Mouse (Mus musculus) midbrain, embryonic 13.5 days (tissue): ENCODE results near the gene Btrc. TPM values are rescaled to one million over a fixed set of nuclear protein-coding genes. Genes with fewer than 3 reads are reported as not detected.

Experiments used
- ATAC-seq: fragments of 200-750 bp; cut with Nextera tagmentation; 2 replicates; pipeline ENCODE4 v1.8.0; 2017; ENCODE audit warnings: mild to moderate bottlenecking, moderate TSS enrichment, moderate library complexity
- H3K27ac ChIP-seq: fragments of 300-500 bp; sonication (generic); 2 replicates; pipeline ENCODE4 v1.5.1; 2015; ENCODE audit warnings: inconsistent platforms, mild to moderate bottlenecking, moderate library complexity
- H3K27me3 ChIP-seq: fragments of 300-500 bp; sonication (generic); 2 replicates; pipeline ENCODE4 v1.6.1; 2015; ENCODE audit warnings: mild to moderate bottlenecking, inconsistent platforms
- H3K36me3 ChIP-seq: fragments of 300-500 bp; sonication (generic); 2 replicates; pipeline ENCODE4 v1.6.1; 2015; ENCODE audit warnings: mild to moderate bottlenecking, inconsistent platforms
- H3K4me1 ChIP-seq: fragments of 300-500 bp; sonication (generic); replicated peaks from 2 replicates; pipeline ENCODE4 v1.6.1; 2015; ENCODE audit warnings: inconsistent platforms
- H3K4me2 ChIP-seq: fragments of 300-500 bp; sonication (generic); replicated peaks from 2 replicates; pipeline ENCODE4 v1.6.1; 2015; ENCODE audit warnings: moderate library complexity, mild to moderate bottlenecking, inconsistent platforms
- H3K4me3 ChIP-seq: fragments of 300-500 bp; sonication (generic); replicated peaks from 2 replicates; pipeline ENCODE4 v1.5.1; 2015; ENCODE audit warnings: mild to moderate bottlenecking, inconsistent platforms
- H3K9ac ChIP-seq: fragments of 300-500 bp; sonication (generic); replicated peaks from 2 replicates; pipeline ENCODE4 v1.6.1; 2015; ENCODE audit warnings: mild to moderate bottlenecking, inconsistent platforms
- H3K9me3 ChIP-seq: fragments of 300-500 bp; sonication (generic); 2 replicates; pipeline ENCODE4 v1.6.1; 2016; ENCODE audit warnings: mild to moderate bottlenecking, inconsistent platforms
- WGBS: fragments of 180-500 bp; shearing (Covaris S2); methylation state at CpG from one replicate; pipeline ENCODE4 v1.1.7; 2015; 5-methylcytosine and 5-hydroxymethylcytosine counted together
- polyA plus RNA-seq: library from polyadenylated mRNA; unstranded; fragments of >200 nt; fragmentation: Nextera tagmentation; extraction: Ambion mirVana; gene quantifications from 2 replicates; pipeline ENCODE4 v1.2.1, GENCODE M21; 2015

Btrc gene
- polyA plus RNA-seq, 1 experiment from 2014 or later, result 62.7 TPM

DNA sequence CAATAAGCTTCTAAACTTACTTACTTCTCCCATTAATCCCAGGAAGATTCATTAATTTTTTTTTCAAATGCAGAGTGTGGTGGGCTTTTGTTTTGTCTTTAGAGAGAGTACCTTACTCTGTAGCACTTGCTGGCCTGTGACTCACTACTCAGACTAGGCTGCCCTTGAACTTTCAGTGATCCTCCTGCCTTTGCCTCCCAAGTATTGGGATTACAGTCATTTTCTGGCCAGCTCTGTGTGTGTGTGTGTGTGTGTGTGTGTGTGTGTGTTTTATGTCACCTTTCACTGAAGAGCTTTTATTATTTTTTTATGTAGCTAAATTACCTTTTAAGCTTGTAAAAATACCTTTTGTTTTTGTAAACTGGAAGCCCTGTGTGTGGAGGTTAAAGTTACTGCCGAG, 84.4 kb downstream of the Btrc start:
- H3K9me3 ChIP-seq, result no peaks in the 10 kb centered on the region

DNA sequence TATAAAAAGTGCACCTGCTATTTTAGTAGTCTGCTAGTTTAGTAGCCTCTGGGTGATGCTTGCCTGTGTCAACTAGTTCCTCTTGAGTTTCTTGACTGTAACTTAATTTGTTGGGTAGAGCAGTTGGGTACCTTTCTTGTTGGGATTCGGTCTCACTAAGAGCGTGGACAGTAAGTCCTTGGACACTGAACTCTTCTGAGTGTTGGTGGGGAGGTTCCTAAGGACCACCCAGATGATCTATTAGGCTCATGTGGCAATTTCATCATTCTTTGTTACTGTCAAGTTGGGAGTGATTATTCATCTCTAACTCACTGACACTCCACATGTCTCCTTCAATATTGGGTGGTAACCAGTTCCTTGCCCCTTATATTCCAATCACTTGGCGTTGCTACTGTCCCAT, 90.9 kb downstream of the Btrc start:
- no peak overlapping the region for H3K4me2 ChIP-seq
- H3K9me3 ChIP-seq, result no peaks in the 10 kb centered on the region
- H3K27ac ChIP-seq, result no peak overlapping the region
- no peak for ATAC-seq
- no peak overlapping the region for H3K9ac ChIP-seq
- peaks cover 30% of the 10 kb centered on the region for H3K27me3 ChIP-seq
- H3K4me1 ChIP-seq, result peaks cover 9% of the 10 kb centered on the region
- no peak overlapping the region for H3K4me3 ChIP-seq
- 99% methylated on average over 3 of the region's 3 CpGs for WGBS
- no peaks in the 10 kb centered on the region for H3K36me3 ChIP-seq

More for the DNA sequence above, 84.4 kb downstream of the Btrc start:
- ATAC-seq, result no peak
- Histone ChIP-seq H3K36me3 (no peaks in the 10 kb centered on the region), H3K4me3 (no peak overlapping the region), H3K27me3 (peaks cover 7% of the 10 kb centered on the region; the same call in 1 of the 2 replicates), H3K27ac (no peak overlapping the region), H3K4me1 (peaks cover 26% of the 10 kb centered on the region), H3K9ac (no peak overlapping the region), H3K4me2 (no peak overlapping the region)
- 94% methylated on average over 1 of the region's 1 CpGs for whole genome bisulfite sequencing

DNA sequence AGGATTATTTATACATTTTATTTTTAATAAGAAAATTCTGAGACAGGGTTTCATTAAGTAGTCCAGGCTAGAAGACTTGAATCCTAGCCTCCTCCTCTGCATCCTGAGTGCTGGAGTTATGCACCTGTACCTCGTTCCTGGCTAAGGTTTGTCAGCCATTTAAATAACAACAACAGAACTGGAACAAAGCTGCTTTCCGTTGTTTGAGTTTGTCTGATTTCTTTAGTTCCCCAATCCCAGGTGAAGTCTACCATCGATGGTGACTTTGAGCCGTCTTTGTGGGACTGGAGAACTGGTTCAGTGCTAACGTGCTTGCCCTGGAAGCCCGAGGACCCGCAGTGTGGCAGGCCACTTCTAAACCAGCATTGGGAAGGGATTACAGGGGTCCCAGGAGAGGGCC, 93.4 kb downstream of the Btrc start:
- Histone ChIP-seq H3K4me1 (peaks cover 21% of the 10 kb centered on the region), H3K9ac (no peak overlapping the region), H3K4me3 (no peak overlapping the region), H3K4me2 (no peak overlapping the region), H3K27ac (no peak overlapping the region), H3K36me3 (no peaks in the 10 kb centered on the region), H3K27me3 (peaks cover 35% of the 10 kb centered on the region), H3K9me3 (no peaks in the 10 kb centered on the region)
- 72% methylated on average over 7 of the region's 7 CpGs for WGBS
- ATAC-seq, result no peak

DNA sequence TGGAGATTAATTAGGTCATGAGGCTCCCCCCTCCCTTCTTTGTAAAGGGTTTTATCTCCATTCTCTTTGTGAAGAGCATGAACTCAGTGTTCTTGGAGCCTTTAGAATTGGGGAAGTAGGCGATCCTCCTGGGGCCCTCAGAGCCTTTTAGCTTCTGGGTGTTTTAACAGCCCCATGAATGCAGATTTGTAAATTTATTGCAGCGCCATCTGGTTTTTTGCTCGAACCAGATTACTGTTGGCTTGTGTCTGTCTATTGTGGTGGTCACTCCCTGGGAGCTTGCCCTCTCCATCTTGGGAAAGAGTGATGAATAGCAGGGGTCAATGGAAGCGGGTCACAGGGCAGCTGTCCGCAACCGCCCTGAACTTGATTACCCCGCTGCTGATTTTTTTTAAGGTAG, 95.2 kb downstream of the Btrc start:
- H3K9me3 ChIP-seq, result no peaks in the 10 kb centered on the region
- ATAC-seq, result no peak
- H3K4me1 ChIP-seq, result peaks cover 21% of the 10 kb centered on the region
- H3K27ac ChIP-seq, result no peak overlapping the region
- H3K4me2 ChIP-seq, result no peak overlapping the region
- 13% methylated on average over 7 of the region's 7 CpGs for WGBS
- no peak overlapping the region for H3K9ac ChIP-seq
- no peaks in the 10 kb centered on the region for H3K36me3 ChIP-seq
- H3K27me3 ChIP-seq, result peaks cover 36% of the 10 kb centered on the region
- no peak overlapping the region for H3K4me3 ChIP-seq

DNA sequence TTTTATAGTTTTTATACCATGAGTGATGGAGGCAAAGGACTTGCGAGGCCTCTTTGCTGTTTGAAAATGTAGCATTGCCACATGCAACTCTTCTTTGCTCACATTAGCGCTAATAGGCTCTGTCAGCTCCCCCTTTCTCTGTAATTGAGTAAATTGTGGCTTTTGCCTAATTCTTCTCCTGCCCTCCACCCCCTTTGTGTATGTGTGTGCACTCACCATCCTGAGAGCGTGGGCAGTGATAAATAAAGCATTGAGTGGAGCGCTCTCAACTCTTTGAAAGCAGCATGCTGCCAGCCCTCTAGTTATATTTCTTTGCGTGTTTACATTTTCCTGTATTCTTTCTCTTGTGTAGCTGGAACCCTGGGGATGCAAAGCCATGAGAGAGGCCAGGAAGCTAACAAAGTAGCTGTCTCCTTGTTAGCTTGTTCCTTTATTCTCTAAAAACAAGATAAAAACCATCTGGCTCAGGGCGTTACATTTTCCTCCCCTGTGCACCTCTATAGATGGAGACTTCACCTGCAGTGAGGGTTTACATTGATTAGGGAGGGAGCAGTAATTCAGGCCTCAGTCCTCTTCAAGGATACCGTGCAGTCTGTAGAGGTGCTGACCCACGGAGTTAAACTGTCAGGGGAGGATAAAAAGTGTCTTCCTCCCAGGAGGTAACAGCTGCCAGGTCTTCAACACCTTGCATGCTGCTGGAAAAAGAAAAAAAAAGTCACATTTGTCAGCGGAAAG, 96.6 kb downstream of the Btrc start:
- H3K27ac ChIP-seq, result no peak overlapping the region
- 32% methylated on average over 9 of the region's 9 CpGs for WGBS

DNA sequence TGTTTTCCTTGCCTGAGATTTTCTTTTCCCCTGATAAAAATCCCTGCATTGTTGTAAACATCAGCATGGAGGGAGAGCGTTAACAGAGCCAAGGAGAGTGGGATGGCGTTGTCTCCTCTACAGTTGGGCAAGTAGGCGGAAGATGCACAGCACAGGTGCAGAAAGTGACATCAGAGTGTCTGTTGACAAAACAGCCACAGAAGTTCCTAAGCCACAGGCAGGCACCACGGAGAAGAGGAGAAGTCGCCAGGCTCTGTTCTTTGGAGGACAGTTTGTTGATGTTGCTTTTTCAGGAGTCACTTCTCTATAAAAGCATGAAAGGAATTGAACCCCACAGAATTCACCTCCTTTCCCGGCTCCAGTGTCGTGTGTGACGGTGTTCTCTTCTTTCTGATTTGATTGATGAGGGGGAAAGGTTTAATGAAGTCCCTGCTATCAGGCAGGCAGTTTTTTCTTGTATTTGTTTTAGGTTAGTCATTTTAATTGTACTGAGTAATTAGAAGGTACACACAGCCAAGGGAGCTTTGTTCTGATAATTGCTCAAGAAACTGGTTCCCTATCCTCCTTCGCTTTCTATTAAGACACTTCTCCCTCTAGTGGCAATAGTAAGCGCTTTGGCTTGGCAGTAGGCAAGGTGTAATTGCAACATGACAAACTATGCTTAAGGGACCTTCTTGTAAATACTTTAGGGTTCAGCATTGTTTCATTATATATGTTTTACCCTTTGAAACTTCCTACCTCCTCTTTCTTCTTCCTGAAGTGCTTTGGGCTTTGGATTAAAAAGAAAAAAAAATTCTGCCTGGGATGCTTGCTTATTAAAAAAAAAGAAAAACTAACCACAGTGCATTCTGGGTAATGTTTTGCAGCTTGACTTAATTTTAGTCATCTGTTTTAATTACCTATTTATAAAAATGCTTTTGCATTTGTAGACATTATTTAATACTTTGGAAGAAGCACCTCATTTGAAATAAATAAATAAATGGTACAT, 97.5 kb downstream of the Btrc start:
- Histone ChIP-seq H3K36me3 (no peaks in the 10 kb centered on the region), H3K4me1 (peaks cover 21% of the 10 kb centered on the region), H3K4me3 (no peak overlapping the region), H3K9ac (no peak overlapping the region), H3K4me2 (no peak overlapping the region), H3K27ac (0 out of 2 replicates have a peak overlapping the region, but pooled peaks have one; percentile 4), H3K27me3 (peaks cover 25% of the 10 kb centered on the region), H3K9me3 (no peaks in the 10 kb centered on the region)
- 61% methylated on average over 10 of the region's 10 CpGs for WGBS
- no peak for ATAC-seq

More for the DNA sequence above, 96.6 kb downstream of the Btrc start:
- Histone ChIP-seq H3K4me3 (no peak overlapping the region), H3K4me2 (no peak overlapping the region), H3K4me1 (peaks cover 21% of the 10 kb centered on the region), H3K27me3 (peaks cover 26% of the 10 kb centered on the region), H3K9me3 (no peaks in the 10 kb centered on the region), H3K36me3 (no peaks in the 10 kb centered on the region), H3K9ac (no peak overlapping the region)
- no peak for ATAC-seq

DNA sequence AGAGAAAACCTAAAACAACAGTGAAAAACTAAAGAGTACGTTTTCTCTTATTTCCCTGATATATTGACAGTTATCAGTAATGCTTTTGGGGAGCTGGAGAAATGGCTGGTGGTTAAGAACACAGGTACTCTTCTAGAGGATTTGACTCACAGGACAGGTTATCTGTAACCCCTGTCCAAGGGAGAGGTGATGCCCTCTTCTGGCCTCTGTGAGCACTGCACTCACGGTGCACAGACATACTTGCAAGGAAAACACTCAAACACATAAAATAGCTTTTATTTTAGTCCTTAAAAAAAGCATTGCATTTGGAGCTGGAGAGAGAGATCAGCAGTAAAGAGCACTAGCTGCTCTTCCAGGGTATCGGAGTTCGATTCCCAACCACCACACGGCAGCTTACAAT, 106.2 kb downstream of the Btrc start:
- WGBS, result 98% methylated on average over 5 of the region's 5 CpGs
- no peak overlapping the region for H3K9ac ChIP-seq
- H3K9me3 ChIP-seq, result no peaks in the 10 kb centered on the region
- no peak overlapping the region for H3K4me2 ChIP-seq
- H3K27me3 ChIP-seq, result peaks cover 15% of the 10 kb centered on the region
- ATAC-seq, result no peak
- peaks cover 7% of the 10 kb centered on the region for H3K4me1 ChIP-seq
- no peak overlapping the region for H3K4me3 ChIP-seq
- H3K27ac ChIP-seq, result no peak overlapping the region
- H3K36me3 ChIP-seq, result peaks cover 4% of the 10 kb centered on the region

DNA sequence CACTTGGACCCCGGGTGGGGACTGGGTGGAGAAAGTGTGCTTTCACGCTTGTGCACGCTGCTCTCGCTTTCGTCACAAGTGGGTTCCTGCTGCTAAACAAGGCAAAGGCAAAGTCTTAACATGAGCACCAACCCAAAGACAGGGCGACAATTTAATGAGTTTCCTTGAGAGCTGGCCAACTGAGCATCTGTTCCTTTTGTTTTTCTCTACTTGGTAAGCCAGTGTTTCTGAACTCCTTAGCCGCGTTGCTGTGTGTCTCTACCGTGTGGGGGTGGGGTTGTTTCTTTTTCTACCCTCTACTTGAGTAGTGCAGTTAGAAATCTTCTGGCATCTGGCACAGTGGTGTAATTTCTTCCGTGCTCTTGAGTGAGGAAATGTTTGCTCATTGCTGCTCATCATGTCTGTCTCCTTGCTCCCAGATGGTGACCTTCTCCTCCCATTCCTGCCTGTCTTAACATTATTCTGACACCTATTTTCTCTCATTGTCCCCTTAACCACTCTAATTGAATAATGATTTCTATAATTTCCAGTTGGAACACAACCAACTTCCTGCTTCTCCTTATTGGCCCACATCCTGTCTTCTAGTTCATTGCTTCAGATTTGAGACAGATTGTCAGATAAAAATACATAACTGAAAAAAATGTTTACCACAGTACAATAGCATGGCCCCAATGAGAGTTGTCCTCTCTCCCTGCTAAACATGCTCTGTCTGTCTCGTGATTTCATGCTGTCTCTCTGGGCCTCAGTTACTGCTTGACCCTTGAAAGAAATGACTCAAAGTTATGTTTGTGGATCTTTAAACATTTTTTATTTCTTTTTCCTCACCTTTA, 109.4 kb downstream of the Btrc start:
- H3K4me1 ChIP-seq, result peaks cover 25% of the 10 kb centered on the region
- no peak overlapping the region for H3K27ac ChIP-seq
- 53% methylated on average over 11 of the region's 11 CpGs for WGBS
- H3K36me3 ChIP-seq, result peaks cover 4% of the 10 kb centered on the region
- peaks cover 13% of the 10 kb centered on the region for H3K27me3 ChIP-seq
- no peak overlapping the region for H3K9ac ChIP-seq
- no peak overlapping the region for H3K4me3 ChIP-seq
- H3K4me2 ChIP-seq, result no peak overlapping the region
- ATAC-seq, result no peak
- no peaks in the 10 kb centered on the region for H3K9me3 ChIP-seq

DNA sequence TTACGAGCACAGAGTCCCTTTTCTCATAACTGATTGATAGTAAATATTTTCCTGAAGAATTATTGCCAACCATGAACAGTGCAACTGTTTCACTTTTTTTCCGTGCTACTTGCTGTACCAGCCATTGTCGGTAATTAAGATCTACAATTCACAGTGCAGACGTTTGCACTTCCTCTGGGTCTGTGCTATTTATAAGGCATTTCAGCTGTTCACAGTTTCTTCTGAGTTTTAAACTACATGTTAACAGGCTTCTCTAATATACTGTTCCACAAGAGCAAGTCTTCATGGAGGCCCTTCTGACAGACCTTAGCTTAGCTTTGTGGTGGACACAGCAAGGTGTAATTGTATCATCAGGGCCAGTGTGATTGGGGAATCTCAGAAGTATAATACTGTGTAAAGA, 111.2 kb downstream of the Btrc start:
- no peak overlapping the region for H3K27ac ChIP-seq
- no peak overlapping the region for H3K9ac ChIP-seq
- 83% methylated on average over 4 of the region's 4 CpGs for WGBS
- H3K36me3 ChIP-seq, result peaks cover 4% of the 10 kb centered on the region
- H3K4me3 ChIP-seq, result no peak overlapping the region
- H3K9me3 ChIP-seq, result no peaks in the 10 kb centered on the region
- H3K4me1 ChIP-seq, result peaks cover 25% of the 10 kb centered on the region
- no peak overlapping the region for H3K4me2 ChIP-seq
- peaks cover 15% of the 10 kb centered on the region for H3K27me3 ChIP-seq
- ATAC-seq, result no peak

DNA sequence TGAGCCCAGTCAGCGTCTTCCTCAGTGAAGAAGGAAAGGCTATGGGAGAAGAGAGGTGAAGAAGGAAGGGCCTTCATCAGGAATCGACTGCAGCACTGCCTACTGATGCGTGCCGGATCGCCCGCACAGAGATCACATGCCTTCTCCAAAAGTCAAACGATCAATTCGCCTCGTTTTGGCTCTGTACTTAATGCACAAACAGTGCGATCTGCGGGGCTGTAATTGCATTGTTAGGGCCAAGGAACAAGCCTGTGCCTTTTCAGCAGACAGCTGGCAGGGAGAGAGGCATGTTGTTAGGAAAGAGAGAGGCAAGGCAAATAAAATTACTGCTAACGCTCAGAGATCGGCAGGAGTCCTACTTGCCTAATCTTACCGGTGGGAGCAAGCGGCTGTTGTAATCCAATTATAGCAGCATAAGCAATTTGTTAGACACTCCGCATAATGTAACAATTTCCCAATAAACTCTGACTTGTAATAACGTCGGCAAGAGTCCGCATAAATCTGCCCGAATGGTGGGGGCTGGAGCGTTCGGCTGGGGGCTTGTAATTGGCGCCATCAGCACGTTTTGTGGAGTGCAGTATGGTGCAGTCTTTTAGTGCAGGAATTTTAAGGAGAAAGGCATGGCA, 112.5 kb downstream of the Btrc start:
- Histone ChIP-seq H3K4me1 (peaks cover 25% of the 10 kb centered on the region), H3K27ac (peak overlapping the region; percentile 49), H3K27me3 (peaks cover 16% of the 10 kb centered on the region), H3K36me3 (peaks cover 4% of the 10 kb centered on the region), H3K9ac (peak overlapping the region; percentile 17; the same call in 1 of the 2 replicates), H3K9me3 (no peaks in the 10 kb centered on the region), H3K4me3 (peak overlapping the region; percentile 17; the same call in 1 of the 2 replicates), H3K4me2 (peak overlapping the region; percentile 46)
- WGBS, result 21% methylated on average over 24 of the region's 24 CpGs
- peak; percentile 53 for ATAC-seq

DNA sequence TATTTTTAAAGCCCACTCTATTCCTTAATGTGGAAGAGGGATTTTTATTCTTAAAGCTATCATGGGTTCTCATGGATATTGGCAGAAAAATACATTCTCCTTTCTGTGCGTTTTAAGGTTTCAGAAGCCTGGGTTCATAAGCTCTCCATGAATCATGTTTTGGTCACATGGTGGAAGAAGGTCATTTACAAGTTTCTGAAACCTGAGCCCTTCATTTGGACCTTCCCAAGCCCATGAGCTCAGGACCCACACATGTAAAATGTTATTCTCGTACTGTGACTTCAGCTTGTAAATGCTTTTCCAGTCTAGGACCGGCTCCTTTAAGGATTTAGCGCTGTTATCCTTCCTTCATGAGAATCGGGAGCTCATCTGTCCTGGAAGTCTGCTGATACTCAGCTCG, 116.0 kb downstream of the Btrc start:
- Histone ChIP-seq H3K36me3 (no peaks in the 10 kb centered on the region), H3K4me1 (peaks cover 18% of the 10 kb centered on the region), H3K9me3 (no peaks in the 10 kb centered on the region), H3K4me2 (no peak overlapping the region), H3K27me3 (peaks cover 6% of the 10 kb centered on the region), H3K4me3 (no peak overlapping the region), H3K27ac (no peak overlapping the region), H3K9ac (no peak overlapping the region)
- no peak for ATAC-seq
- 92% methylated on average over 6 of the region's 6 CpGs for WGBS
